Mouse (Mus musculus): Measurements from ENCODE around the gene Gm10964. TPM values are rescaled to one million over a fixed set of nuclear protein-coding genes. Genes with fewer than 3 reads are reported as not detected.
"Not testable (repeated sequence)": the region's sequence is repeated elsewhere in the genome, so short reads cannot be mapped to it uniquely, and the experiment has no call there.

The Gm10964 gene
- total RNA-seq, 2 experiments from 2014 or later: not detected

- DNase-seq (ENCODE audit: low spot score in 2 of 2): no peak
These were observed 34.8 kb downstream of the Gm10964 start for GRCm38 (mm10) chr3:103774009-103774408.

GRCm38 (mm10) chr3:103777940-103778339 lies 38.8 kb downstream of the Gm10964 start:
- peak in 1 of 2 experiments; percentile 17 for DNase-seq (ENCODE audit: low spot score in 2 of 2)

GRCm38 (mm10) chr3:103778660-103779059 lies 39.5 kb downstream of the Gm10964 start:
- DNase-seq (ENCODE audit: low spot score in 2 of 2): no peak

- DNase-seq (ENCODE audit: low spot score in 2 of 2): no peak
These were observed 40.0 kb downstream of the Gm10964 start for GRCm38 (mm10) chr3:103779183-103779582.

- DNase-seq (ENCODE audit: low spot score in 2 of 2): no peak
These were observed 41.1 kb downstream of the Gm10964 start for GRCm38 (mm10) chr3:103780271-103780670.

GRCm38 (mm10) chr3:103780777-103781176 lies 41.6 kb downstream of the Gm10964 start:
- no peak for DNase-seq (ENCODE audit: low spot score in 2 of 2)

GRCm38 (mm10) chr3:103782844-103783609 lies 43.9 kb downstream of the Gm10964 start:
- DNase-seq (ENCODE audit: low spot score in 2 of 2): no peak

- DNase-seq (ENCODE audit: low spot score in 2 of 2): no peak
These were observed 48.1 kb downstream of the Gm10964 start for GRCm38 (mm10) chr3:103787225-103787624.

GRCm38 (mm10) chr3:103789096-103789495 lies 49.9 kb downstream of the Gm10964 start:
- no peak for DNase-seq (ENCODE audit: low spot score in 2 of 2)

GRCm38 (mm10) chr3:103789891-103790345 lies 50.8 kb downstream of the Gm10964 start:
- DNase-seq (ENCODE audit: low spot score in 2 of 2): peak in 1 of 2 experiments; percentile 27

GRCm38 (mm10) chr3:103790346-103791145 lies 51.4 kb downstream of the Gm10964 start:
- DNase-seq (ENCODE audit: low spot score in 2 of 2): peak; percentile 41 to 59

GRCm38 (mm10) chr3:103791230-103792110 lies 52.3 kb downstream of the Gm10964 start, which contains the start of gene Hipk1:
Gene Hipk1, minus strand, starts transcription at chr3:103791563.
- peak; percentile 91 to 94 for DNase-seq (ENCODE audit: low spot score in 2 of 2)

- DNase-seq (ENCODE audit: low spot score in 2 of 2): not testable (repeated sequence)
These were observed 52.9 kb downstream of the Gm10964 start for GRCm38 (mm10) chr3:103792111-103792406.

GRCm38 (mm10) chr3:103792566-103792965 lies 53.4 kb downstream of the Gm10964 start:
- no peak for DNase-seq (ENCODE audit: low spot score in 2 of 2)

Other genes starting within 250 kb of the Gm10964 start
- 1 to 10 TPM; 6.3 to 8.1 TPM for gene Syt6, start 164.1 kb upstream of the Gm10964 start, total RNA-seq (2021)
- gene Atg4a-ps, start 93.3 kb upstream of the Gm10964 start, total RNA-seq (2021): 1 to 10 TPM in 1 of 2 experiments, not detected in 1; 2.2 TPM
- 10 to 100 TPM; 10.1 to 11.4 TPM for gene Olfml3, start 1.4 kb upstream of the Gm10964 start, total RNA-seq (2021)
- 10 to 100 TPM; 68.1 to 77.3 TPM for gene Hipk1, start 52.2 kb downstream of the Gm10964 start, total RNA-seq (2021)
- 1 to 10 TPM; 8.4 to 8.7 TPM for gene Dclre1b, start 70.1 kb downstream of the Gm10964 start, total RNA-seq (2021)
- gene Ap4b1, start 70.2 kb downstream of the Gm10964 start, total RNA-seq (2021): 10 to 100 TPM; 13.3 to 14.5 TPM
- gene Gm43064, start 70.2 kb downstream of the Gm10964 start, total RNA-seq (2021): under 1 TPM in 1 of 2 experiments, not detected in 1; 0.18 TPM
- gene Bcl2l15, start 93.2 kb downstream of the Gm10964 start, total RNA-seq (2021): under 1 TPM; 0.64 to 0.80 TPM
- under 1 TPM; 0.54 to 0.87 TPM for gene Ptpn22, start 120.4 kb downstream of the Gm10964 start, total RNA-seq (2021)
- 10 to 100 TPM; 19.1 to 20.9 TPM for gene Rsbn1, start 174.8 kb downstream of the Gm10964 start, total RNA-seq (2021)
- gene Phtf1, start 228.7 kb downstream of the Gm10964 start, total RNA-seq (2021): 10 to 100 TPM; 36.4 to 39.6 TPM